Mouse (Mus musculus) right cerebral cortex, postnatal 36 days (tissue): ENCODE results near the gene Npnt.

Source experiments
- DNase-seq, 2 experiments: peaks; one replicate each; pipeline ENCODE4 v3.0.0; 2022; ENCODE audit warnings: low spot score in 2 of 2, mixed read lengths in 1 of 2

The Npnt gene

DNA sequence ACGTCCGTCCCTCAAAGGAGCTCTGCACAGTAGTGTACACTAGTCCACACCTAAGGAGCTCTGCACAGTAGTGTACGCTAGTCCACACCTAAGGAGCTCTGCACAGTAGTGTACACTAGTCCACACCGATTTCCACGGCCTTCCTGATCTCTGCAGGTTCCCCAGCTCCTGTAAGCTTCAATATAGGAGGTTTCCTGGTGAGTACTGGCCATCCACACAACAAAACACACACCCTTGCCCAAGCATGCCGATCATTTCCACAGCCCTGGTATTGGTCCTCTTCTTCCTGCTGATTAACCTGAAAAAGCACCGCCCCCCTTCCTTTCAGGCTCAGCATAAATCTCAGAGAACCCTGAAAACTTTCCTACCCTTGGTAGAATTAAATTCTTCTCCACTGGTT is 57.6 kb downstream of the Npnt start:
- no peak for DNase-seq

DNA sequence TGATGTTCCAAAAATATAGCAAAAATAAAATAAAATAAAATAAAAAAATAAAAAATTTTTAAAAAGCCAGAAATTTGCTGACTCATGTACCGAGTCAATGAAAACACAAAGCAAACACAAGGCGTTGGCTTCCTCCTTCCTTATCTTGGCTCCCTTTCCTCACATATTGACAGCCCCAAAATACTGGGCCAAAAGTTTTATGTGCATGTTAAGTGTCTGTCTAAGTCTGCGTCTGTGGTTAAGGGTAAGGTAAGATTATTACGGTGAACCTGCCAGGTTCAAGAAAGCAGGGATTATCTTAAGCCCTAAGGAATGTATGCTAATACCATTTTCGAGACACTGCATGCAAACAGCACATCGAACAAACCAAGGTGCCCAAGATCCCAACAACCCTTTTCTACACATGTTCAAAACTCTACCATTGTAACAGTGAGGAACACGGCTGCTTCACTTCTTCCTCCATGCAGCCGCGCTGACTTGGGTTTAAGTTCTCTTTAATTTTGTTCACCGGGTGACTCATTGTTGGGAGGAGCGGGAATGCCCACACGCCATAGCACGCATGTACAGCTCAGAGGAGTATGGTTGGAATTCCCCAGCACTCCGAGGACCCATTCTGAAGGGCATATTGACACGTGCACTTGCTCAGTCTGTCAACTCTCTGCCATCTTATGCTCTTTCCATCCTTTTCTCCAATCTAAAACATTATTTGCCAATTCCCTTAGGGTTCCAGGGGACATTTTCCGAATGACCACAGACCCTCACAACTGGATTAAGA is 62.8 kb downstream of the Npnt start:
- no peak for DNase-seq

DNA sequence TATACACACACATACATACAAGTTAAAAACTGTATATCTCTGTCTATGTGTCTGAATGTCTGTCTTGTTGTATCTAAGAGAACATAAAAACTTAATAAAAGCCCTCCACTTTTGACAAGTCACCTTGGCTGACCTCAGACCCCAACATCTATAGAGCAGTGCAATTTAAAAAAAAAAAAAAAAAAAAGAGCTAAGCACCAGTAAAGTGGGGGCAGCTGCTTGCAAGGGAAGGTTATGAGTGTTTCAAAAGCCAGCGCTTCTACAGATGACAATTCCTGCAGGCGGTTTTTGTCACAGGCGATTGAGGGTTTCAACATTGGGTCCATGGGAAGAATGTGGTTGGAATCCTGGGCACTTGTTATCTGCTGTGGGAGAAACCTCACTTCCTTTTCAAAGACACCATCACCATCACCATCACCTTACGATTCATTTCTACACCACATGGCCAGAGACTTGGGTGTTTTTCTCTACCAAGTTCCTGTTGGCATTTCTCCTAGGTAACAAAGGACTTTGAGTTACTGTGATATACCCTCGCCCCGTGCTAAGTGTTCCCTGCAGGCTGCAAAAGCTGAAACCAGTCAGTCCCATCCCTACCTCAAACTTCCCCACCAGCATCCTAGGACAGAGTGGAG is 63.6 kb downstream of the Npnt start:
- DNase-seq: no peak

DNA sequence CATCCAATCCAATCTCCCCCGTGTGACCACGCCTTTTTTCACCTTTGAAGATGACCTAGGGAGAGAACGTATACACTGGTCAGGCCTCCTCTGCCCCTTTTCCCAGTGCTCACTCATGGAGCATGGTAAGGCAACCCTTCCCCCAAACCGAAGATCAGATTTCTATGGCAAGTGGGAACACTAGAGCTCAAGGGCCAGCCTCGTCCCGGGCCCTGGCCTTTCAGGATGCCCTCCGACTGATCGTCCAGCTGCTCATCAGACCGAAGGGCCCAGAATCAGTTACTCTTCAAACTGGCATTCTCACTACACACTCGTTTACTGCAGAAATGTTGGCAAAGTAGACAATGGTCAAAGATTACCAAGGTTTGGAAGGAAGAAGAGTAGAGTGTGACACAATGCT is 65.6 kb downstream of the Npnt start:
- DNase-seq: no peak

DNA sequence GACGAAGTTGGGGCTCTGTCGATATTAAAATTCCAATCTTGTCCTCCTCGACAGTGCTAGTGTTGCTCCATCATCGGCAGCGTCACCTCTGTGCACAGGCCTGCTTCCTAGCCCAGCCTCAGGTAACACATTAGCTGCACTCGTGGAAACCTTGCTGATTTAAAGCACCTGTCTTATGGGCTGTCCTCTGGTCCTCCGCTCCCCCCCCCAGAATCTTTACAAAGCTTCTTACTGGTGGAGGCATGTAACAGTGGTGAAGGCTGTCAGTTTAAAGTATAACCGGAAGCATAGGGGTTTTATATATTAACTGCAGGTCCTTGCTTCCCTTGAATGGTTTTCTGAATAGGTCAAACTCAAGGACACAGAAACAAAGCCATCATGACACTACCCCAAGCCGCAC is 66.8 kb downstream of the Npnt start:
- DNase-seq: no peak

DNA sequence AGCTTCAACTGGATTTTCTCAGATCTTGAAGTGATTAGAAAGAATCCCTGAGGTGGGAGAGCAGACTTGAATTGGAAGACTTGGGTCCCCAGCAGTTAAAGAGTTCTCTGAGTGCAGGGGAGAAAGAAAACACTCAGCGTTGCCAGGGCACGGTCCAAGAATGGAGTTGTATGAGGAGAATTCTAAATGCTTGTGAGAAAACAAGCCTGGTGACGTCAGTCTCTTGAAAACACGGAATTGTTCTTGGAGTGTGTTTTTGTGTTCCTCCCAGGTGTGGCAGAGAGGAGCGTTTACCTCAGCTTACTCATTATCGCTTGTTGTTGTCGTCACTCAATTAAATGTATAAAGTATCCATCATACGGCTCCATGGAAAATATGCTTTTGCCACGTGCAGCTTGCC is 69.3 kb downstream of the Npnt start:
- no peak for DNase-seq

DNA sequence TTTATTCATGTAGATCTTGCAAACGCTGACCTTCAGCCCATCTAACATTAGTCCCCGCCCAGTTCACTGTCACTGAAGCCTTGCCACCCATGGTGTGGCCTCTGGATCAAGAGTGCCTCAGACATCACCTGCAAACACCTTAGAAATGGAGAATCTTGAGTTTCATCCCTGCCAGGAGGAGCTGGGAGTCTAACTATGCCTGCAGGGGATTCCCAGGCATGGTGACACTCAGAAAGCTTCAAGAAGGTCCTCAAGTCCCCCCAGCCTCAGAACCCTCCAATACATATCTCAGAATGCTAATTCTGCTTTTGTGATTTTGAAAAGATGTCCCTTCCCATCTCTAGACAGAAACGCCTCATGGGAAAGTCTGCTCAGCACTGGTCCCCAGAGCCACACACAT is 69.7 kb downstream of the Npnt start:
- DNase-seq: no peak

DNA sequence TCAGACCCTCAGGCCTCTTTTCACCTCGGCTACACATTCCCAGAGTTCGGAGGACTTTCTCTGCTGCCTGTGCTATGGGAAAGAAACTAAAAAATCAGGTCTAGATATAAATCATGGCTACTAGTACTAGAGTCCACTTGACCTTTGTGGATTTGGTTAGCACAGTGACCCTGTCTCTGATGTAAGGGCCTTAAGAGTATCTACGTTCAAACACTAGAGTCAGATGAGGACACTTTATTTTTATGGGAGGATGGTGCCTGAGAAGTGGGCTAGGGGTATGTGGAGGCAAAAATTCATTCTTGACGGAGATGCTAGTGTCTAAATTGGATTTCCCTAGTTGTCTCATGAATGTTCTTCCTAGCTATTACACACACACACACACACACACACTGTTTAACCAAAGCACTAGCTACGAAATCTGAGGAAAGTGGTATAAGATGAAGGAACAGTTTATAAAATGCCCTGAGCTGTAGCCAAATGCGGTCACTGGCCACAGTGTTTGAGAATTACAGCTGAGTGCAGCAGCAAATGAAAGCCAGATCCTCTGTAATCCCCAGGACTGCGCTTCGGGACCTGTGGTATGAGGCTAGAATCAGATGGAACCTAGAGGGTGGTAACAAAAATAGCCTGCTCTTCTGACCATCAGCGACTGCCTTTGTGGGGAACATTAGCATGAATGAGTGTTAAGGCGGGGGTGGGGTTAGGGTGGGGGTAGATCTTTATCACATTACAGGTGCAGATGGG is 73.0 kb downstream of the Npnt start:
- DNase-seq: no peak

DNA sequence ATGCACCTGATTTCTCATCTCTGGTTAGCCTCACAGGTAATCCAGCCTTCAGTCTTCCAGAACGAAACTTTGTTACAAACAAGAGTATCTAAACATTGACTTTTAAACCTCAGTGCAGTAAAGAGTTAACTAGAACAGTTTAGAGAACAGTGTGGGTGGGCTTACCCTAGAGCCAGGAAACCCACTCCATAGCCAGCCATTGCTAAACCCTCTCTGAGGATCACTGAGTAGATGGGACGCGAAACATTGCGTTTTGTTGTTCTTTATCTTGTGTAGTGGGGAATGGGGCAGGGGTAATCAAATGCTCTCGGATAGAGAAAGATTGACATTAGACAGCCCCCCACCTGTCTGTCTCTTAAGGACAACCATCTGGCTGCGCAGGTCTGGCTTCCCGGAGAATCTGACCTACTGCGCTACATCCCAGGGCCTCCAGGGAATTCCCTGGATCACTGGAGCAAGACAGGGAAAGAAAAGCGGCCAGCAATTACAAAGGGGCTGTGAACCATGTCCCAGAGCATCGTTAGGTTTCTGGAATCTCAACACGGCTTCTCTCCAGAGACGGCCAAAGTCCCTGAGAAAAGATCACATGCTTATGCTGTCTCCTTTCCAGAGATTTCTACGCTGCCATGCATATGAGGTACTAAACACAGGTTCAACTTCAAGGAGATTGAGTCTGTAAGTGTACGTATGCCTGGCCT is 73.9 kb downstream of the Npnt start:
- no peak for DNase-seq

DNA sequence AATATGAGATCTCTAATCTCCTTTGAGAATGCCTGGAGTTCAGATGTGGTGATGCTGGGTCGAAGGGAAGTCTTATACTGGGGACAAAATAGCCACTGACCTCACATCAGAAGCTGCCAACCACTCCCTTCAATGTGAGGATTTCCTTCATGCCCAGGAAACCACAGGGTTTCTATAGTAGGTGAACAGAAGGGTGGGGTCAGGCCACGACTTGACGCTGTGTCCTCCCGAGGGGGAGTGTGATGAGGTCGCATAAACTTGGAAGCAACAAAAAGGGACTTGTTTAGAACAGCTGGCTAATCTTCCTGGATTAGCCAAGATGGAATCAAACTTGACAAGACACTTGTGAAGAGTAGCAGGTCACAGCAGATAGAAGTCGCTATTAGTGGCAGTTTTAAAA is 76.8 kb downstream of the Npnt start:
- no peak for DNase-seq

DNA sequence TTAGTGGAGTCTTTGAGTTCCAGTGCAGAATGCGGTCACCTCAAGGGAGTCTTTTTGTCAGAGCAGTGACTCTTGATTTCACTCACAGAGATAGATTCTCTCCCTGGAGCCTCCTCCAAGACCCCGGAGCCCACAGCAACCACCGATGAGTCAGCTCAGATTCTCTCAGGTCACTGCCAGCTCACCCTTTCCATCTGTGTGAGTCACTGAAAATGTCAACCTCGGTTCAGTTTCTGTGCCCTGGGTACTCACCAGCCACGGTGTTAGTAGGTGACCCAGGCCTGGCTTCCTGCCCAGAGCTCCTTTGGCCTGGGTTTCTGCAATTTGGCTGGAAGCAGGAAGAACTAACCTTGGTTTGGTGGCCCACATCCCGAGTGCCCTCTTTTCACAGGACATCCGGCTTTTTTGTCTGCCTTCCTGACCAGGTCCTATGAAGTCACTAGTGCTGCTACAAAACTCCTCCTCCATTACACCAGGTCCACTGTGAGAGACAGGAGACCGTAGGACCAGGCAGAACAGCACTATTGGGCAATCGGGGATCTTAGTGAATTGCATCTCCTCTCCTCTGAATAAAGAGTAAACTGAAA is 78.7 kb downstream of the Npnt start:
- no peak for DNase-seq

DNA sequence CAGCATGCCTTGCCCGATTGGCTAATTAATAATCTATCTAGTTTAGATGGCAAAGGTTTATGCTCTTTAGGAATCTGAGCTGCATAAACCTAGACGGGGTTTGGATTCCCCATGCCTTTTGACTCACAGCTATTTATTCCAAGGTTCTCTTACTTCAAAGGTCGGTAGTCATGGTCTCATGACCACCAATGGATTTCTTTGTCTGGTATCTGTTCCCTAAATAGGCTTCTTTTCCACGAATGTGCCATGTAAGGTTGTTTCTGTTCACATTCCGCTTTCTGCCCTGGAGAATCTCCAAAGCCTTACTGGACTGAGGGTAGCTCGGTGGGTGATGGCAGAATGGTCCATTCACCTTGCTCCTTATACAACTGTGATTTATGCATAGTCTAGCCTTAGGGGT is 80.0 kb downstream of the Npnt start:
- DNase-seq: no peak

DNA sequence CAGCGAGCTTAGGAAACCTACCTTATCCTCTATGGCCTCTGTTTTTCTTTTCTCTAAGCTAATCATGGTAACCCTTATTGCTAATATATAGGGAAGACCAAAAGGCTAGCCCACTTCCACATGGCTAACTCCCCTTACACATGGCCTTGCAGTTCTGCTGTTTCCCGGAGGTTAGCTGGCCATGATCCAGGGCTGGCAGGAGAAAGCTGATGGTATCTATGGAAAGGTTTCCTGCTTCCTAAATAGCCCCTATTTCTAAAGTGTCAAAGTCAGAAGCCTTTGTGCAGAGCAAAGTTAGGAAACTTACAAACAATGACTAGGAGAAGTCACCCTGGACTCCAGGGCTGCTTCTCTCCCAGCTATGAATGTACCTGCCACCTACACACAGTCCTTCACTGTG is 81.3 kb downstream of the Npnt start:
- DNase-seq: no peak

DNA sequence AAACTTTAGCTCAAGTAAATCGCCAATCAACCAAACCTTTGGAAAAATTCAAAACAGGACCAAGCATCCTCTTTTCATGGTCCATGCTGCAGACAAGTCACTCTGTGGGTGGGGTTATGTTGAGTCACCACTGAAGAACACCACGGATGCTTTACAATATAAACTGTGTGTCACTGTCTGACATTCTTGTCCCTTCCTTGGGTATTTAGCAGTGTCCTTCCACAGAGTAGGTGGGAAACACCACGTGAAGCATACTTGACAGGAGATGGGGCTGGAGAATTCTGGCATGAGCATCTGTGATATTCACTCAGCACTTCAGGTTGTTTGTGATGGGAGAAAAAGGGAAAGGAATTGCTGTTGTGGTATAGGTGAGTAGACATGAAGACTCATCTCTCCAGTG is 83.1 kb downstream of the Npnt start:
- no peak for DNase-seq

DNA sequence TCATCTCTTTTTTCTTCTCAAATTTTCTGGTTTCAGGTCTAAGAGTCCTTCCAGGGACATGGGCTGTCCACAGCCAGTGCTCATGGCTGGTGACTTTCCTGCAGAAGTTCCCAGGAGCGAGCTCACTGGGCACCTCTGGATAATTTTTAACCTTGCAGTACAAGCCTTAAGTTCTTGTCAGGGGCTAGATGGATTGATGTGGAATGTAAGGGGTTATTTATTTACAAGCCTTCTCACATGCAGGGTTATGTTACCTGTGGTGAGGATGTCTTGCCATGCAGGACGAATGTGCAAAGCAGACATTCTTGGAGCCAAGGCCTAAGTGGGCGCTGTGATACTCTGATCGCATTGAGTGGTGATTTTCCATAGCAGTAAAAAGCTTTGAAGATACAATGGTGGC is 84.5 kb downstream of the Npnt start:
- no peak for DNase-seq

DNA sequence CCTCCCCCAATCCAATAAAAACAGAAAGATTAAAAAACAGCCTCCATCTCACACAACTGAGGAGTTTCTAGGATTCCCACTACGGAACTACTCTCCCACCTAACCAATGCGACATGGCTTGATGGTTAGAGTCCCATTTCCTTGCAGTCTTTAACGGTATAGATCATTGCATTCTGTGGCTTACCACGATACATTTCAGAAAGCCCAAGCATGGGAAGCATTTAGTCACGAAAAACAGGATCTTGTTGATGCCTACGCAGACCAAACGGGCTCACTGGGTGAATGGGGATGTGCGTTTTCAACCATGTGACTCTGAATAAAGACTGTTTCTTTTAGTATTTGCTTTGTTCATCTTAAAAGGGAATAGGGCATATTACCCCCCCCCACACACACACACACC is 85.1 kb downstream of the Npnt start:
- DNase-seq: no peak

DNA sequence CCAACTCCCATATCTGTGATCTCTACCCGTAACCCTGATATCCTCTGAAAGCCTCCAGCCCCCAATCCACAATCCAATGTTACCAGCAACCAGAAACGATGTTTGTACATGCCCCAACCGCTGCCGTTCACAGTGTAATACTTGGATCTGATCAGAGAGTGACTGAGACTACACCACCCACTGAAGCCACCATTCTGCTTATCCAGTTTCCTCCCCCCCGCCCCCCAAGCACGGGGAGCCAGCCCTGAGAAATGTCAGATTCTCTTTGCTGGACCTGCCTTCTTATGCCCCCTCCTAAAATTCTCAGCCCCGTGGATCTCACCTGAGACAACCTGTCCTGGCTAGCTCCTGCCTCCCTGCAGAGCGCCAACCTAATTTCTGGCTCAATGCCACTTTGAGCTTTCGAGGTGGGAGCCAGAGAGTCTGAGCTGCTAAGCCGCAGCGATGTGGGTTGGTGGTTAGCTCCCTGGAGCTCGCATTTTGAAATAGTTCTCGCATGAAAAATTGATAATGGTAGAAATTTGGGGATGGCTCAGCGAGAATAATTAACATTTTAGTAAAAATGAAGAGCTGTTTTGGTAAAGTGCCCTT is 85.7 kb downstream of the Npnt start:
- DNase-seq: no peak

DNA sequence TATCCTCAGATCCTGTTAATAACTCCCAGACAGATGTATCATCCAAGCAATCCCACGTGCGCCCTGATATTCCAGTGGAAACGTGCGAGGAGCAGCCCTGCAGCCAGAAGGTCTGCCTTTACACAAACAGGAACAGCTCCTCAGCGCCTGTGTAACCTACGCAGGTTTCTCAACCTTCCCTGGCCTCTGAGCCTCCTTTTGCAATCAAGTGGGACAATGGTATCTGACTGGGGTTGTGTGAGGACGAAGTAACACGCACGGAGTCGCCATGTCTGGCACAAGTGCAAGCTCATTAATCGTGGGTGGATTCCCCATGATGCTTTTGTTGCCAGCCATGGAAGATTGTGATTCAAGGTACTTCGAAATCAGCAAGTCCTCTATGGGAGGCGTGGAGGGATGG is 86.2 kb downstream of the Npnt start:
- DNase-seq: no peak

DNA sequence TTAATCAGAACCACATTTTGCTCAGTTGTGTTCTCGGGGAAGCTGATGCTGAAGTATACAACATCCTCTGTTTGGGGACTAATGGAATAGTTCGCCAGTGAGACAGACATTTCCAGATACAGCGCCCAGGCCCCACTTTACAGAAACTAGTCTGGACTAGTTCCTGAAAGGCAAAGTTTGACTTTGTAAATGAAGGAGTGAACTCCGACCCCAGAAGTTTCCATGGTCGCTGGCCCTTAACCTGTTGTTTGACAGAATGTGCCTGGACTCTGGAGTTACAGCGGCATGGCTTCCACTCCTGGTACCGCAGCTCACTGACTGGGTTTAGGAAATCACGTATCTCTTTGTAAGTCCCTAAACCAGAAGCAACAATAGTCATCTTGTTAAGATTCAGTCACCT is 89.3 kb downstream of the Npnt start:
- no peak for DNase-seq

DNA sequence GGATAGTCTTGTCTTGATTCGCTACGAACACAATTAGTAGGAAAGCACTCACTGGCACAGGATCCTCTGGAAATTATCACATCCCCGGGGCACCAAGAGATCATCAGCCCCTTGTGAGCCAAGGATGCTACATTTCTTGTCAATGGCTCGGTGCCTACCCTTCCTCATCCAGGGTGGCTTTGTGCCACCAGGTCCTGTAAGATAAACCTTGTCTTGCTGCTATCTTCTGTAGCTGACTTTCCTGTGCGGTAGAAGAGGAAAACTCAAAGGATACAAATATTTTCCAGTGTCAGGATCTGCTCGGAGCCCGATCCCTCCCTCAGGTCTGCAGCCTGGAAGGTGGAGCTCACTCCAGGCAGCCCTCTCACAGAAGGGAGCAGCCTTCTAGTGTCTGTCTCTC is 90.5 kb downstream of the Npnt start:
- DNase-seq: no peak

DNA sequence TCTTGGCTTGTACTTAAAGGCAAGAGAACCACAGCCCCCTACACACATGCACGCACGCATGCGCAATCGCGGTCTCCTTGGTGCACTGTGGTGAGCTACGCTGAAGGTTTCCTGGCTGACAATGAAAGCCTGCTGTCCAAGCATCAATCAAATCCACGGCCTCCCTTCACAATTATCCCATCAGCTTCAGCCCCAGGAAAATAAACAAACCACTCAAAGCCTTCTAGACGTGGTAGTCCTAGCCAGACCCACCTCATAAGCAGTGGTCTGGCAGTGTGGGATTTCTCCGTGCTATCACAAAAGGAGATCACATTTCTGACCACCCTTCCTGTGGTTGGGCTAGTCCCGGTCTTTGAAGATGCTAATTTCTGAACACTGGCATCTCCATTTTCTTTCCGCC is 91.2 kb downstream of the Npnt start:
- no peak for DNase-seq

DNA sequence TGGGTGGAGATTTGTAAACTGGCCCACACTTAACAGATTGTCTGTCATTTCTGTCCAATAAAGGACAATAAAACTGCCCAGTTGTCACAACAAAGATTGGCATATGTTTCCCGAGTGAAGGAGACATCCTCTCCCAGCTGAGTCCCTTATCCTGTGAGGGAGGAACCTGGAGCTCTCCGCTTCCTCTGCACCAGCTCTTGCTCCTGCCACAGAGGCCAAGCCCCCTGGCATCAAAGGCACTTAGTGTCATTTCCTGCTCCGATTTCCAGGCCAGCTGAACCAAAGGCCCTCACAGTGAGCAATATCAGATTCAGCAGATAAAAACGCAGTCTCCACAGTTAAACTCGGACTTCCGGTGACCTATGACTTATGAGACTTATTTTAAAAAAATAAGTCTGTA is 93.4 kb downstream of the Npnt start:
- DNase-seq: no peak
